Mouse (Mus musculus): Measurements from ENCODE around the gene Ncoa3. TPM values are rescaled to one million over a fixed set of nuclear protein-coding genes. Genes with fewer than 3 reads are reported as not detected.

The Ncoa3 gene
- polyA plus RNA-seq (2012; rRNA removed) (4.3 and 4.4 TPM in 2 replicates), polyA plus RNA-seq (2014; fragmentation: Nextera tagmentation; extraction: Ambion mirVana) (3.3 and 3.7 TPM in 2 replicates)

GRCm38 (mm10) chr2:165992270-165993172 is at the start of gene Ncoa3:
Ncoa3 (plus strand) TSS chr2:165992636.
- Histone ChIP-seq H3K9me3 (ENCODE audit: control insufficient read depth, low read length) (no peaks in the 10 kb centered on the region; the same call in 1 of the 2 replicates), H3K27me3 (ENCODE audit: control insufficient read depth, insufficient read depth, low read length) (peaks cover 18% of the 10 kb centered on the region), H3K27ac (no peak within 1 kb of the TSS), H3K36me3 (replicated peaks; ENCODE audit: control insufficient read depth, insufficient read depth, low read depth) (no peaks in the 10 kb centered on the region), H3K4me2 (ENCODE audit: low read depth) (peak within 1 kb of the TSS; percentile 81), H3K4me1 (replicated peaks; ENCODE audit: control insufficient read depth in 2 of 2, insufficient read depth in 2 of 2, low read length in 1 of 2) (peaks cover 0 to 6% of the 10 kb centered on the region in 2 experiments; a peak in 2 of 4 replicates), H3K9ac (replicated peaks) (peak within 1 kb of the TSS; percentile 77), H3K4me3 (ENCODE audit: insufficient read depth in 1 of 2, low read depth in 2 of 2, low read length in 2 of 2) (peak within 1 kb of the TSS; percentile 81 to 90)
- DNase-seq (ENCODE audit: low read depth in 3 of 3, low spot score in 3 of 3) (peak; percentile 76 to 81 (median 78)), ATAC-seq (ENCODE audit: insufficient read depth) (peak; percentile 99)
- 1% methylated on average over 85 of the region's 103 CpGs for WGBS (ENCODE audit: insufficient replicate concordance)
- TF ChIP-seq CTCF (IDR thresholded peaks at IDR 0.05; ENCODE audit: low read depth) = no peak
- no peak for TF ChIP-seq EP300 (IDR thresholded peaks at IDR 0.05; ENCODE audit: low read depth)

- Histone ChIP-seq H3K4me2 (ENCODE audit: low read depth) (no peak overlapping the region), H3K4me1 (replicated peaks; ENCODE audit: control insufficient read depth in 2 of 2, insufficient read depth in 2 of 2, low read length in 1 of 2) (peaks cover 16 to 22% of the 10 kb centered on the region in 2 experiments), H3K9ac (replicated peaks) (no peak overlapping the region), H3K27ac (no peak overlapping the region), H3K4me3 (ENCODE audit: insufficient read depth in 1 of 2, low read depth in 2 of 2, low read length in 2 of 2) (no peak overlapping the region), H3K36me3 (replicated peaks; ENCODE audit: control insufficient read depth, insufficient read depth, low read depth) (no peaks in the 10 kb centered on the region), H3K27me3 (ENCODE audit: control insufficient read depth, insufficient read depth, low read length) (no peaks in the 10 kb centered on the region), H3K9me3 (ENCODE audit: control insufficient read depth, low read length) (no peaks in the 10 kb centered on the region)
- TF ChIP-seq EP300 (IDR thresholded peaks at IDR 0.05; ENCODE audit: low read depth) (no peak), CTCF (IDR thresholded peaks at IDR 0.05; ENCODE audit: low read depth) (no peak)
- DNase-seq (ENCODE audit: low read depth in 3 of 3, low spot score in 3 of 3) = no peak
- 56% methylated on average over 2 of the region's 2 CpGs for WGBS (ENCODE audit: insufficient replicate concordance)
- ATAC-seq (ENCODE audit: insufficient read depth) = no peak
Observed at GRCm38 (mm10) chr2:165943113-165943512, 49.3 kb upstream of the Ncoa3 start.

- Histone ChIP-seq H3K9me3 (ENCODE audit: control insufficient read depth, low read length) (no peaks in the 10 kb centered on the region), H3K27me3 (ENCODE audit: control insufficient read depth, insufficient read depth, low read length) (no peaks in the 10 kb centered on the region), H3K4me1 (replicated peaks; ENCODE audit: control insufficient read depth in 2 of 2, insufficient read depth in 2 of 2, low read length in 1 of 2) (peaks cover 16 to 25% of the 10 kb centered on the region in 2 experiments), H3K9ac (replicated peaks) (no peak overlapping the region), H3K36me3 (replicated peaks; ENCODE audit: control insufficient read depth, insufficient read depth, low read depth) (no peaks in the 10 kb centered on the region), H3K4me3 (ENCODE audit: insufficient read depth in 1 of 2, low read depth in 2 of 2, low read length in 2 of 2) (no peak overlapping the region), H3K4me2 (ENCODE audit: low read depth) (peak overlapping the region; percentile 32), H3K27ac (peak overlapping the region; percentile 40)
- peak; percentile 89 for ATAC-seq (ENCODE audit: insufficient read depth)
- peak; percentile 54 to 67 (median 59) for DNase-seq (ENCODE audit: low read depth in 3 of 3, low spot score in 3 of 3)
- WGBS (ENCODE audit: insufficient replicate concordance) = 48% methylated on average over 11 of the region's 11 CpGs
- TF ChIP-seq CTCF (IDR thresholded peaks at IDR 0.05; ENCODE audit: low read depth) (0 out of 2 replicates have a peak, but pooled peaks have one; percentile 17), EP300 (IDR thresholded peaks at IDR 0.05; ENCODE audit: low read depth) (peak; percentile 73)
Observed at GRCm38 (mm10) chr2:165944576-165945351, 47.7 kb upstream of the Ncoa3 start.

- TF ChIP-seq CTCF (IDR thresholded peaks at IDR 0.05; ENCODE audit: low read depth) (no peak), EP300 (IDR thresholded peaks at IDR 0.05; ENCODE audit: low read depth) (no peak)
- Histone ChIP-seq H3K4me3 (ENCODE audit: insufficient read depth in 1 of 2, low read depth in 2 of 2, low read length in 2 of 2) (no peak overlapping the region), H3K9me3 (ENCODE audit: control insufficient read depth, low read length) (no peaks in the 10 kb centered on the region), H3K36me3 (replicated peaks; ENCODE audit: control insufficient read depth, insufficient read depth, low read depth) (no peaks in the 10 kb centered on the region), H3K4me2 (ENCODE audit: low read depth) (no peak overlapping the region), H3K27me3 (ENCODE audit: control insufficient read depth, insufficient read depth, low read length) (no peaks in the 10 kb centered on the region), H3K27ac (no peak overlapping the region), H3K9ac (replicated peaks) (no peak overlapping the region), H3K4me1 (replicated peaks; ENCODE audit: control insufficient read depth in 2 of 2, insufficient read depth in 2 of 2, low read length in 1 of 2) (peaks cover 16 to 29% of the 10 kb centered on the region in 2 experiments)
- DNase-seq (ENCODE audit: low read depth in 3 of 3, low spot score in 3 of 3) (no peak), ATAC-seq (ENCODE audit: insufficient read depth) (no peak)
- WGBS (ENCODE audit: insufficient replicate concordance) = 50% methylated on average over 1 of the region's 1 CpGs
Observed at GRCm38 (mm10) chr2:165946046-165946564, 46.3 kb upstream of the Ncoa3 start.

All from liver, embryonic 14.5 days (tissue).